In genomic region chr10:58446384-58447279, GRCm38 (mm10) we compare ENCODE assay signal across 7 mouse cellular contexts. TPM values are rescaled to one million over a fixed set of nuclear protein-coding genes. Genes with fewer than 3 reads are reported as not detected.
DNase-seq lines count a peak whose midpoint lies in the region; ATAC-seq lines count a peak whose summit lies in the region.

Gene Ranbp2, plus strand, starts transcription at chr10:58446920.

- peak; percentile 98 for ATAC-seq in intestine, embryonic 16.5 days
- peak; percentile 98 for ATAC-seq in midbrain, embryonic 11.5 days (ENCODE audit: low FRiP score)

- 0 out of 2 replicates have a peak, but pooled peaks cover 3% of the 10 kb centered on the region for H3K4me1 ChIP-seq in intestine, embryonic 16.5 days (ENCODE audit: control insufficient read depth, insufficient read depth, low read length)
- H3K4me1 ChIP-seq in midbrain, embryonic 11.5 days (ENCODE audit: control insufficient read depth, insufficient read depth, low read length): peaks cover 7% of the 10 kb centered on the region

- H3K9me3 ChIP-seq in intestine, embryonic 16.5 days (ENCODE audit: control insufficient read depth, low read length): no peaks in the 10 kb centered on the region
- no peaks in the 10 kb centered on the region for H3K9me3 ChIP-seq in midbrain, embryonic 11.5 days (ENCODE audit: control insufficient read depth, low read length)

- peak within 1 kb of the TSS; percentile 97 for H3K9ac ChIP-seq in intestine, embryonic 16.5 days (ENCODE audit: low read depth, low read length)
- H3K9ac ChIP-seq in midbrain, embryonic 11.5 days (ENCODE audit: low read length): peak within 1 kb of the TSS; percentile 93

- no peaks in the 10 kb centered on the region for H3K36me3 ChIP-seq in intestine, embryonic 16.5 days (ENCODE audit: control insufficient read depth, insufficient read depth, low read length)
- no peaks in the 10 kb centered on the region for H3K36me3 ChIP-seq in midbrain, embryonic 11.5 days (ENCODE audit: control insufficient read depth, insufficient read depth, low read length)

- peak within 1 kb of the TSS; percentile 66 for H3K4me2 ChIP-seq in intestine, embryonic 16.5 days (ENCODE audit: low read depth, low read length)
- H3K4me2 ChIP-seq in midbrain, embryonic 11.5 days: peak within 1 kb of the TSS; percentile 73

- H3K27ac ChIP-seq in intestine, embryonic 16.5 days (ENCODE audit: low read length): peak within 1 kb of the TSS; percentile 99
- peak within 1 kb of the TSS; percentile 79 for H3K27ac ChIP-seq in midbrain, embryonic 11.5 days (ENCODE audit: low read depth, low read length)

- WGBS in intestine, embryonic 16.5 days: under 1% methylated on average over 83 of the region's 91 CpGs
- under 1% methylated on average over 79 of the region's 91 CpGs for WGBS in midbrain, embryonic 11.5 days

- H3K27me3 ChIP-seq in intestine, embryonic 16.5 days (replicated peaks; ENCODE audit: control insufficient read depth, insufficient read depth, low read length): no peaks in the 10 kb centered on the region
- H3K27me3 ChIP-seq in midbrain, embryonic 11.5 days (ENCODE audit: control insufficient read depth, insufficient read depth, low read length): no peaks in the 10 kb centered on the region

- DNase-seq in adrenal gland, adult 8-10 months: peak; percentile 97
- DNase-seq in embryo, embryonic 9.5 days (ENCODE audit: extremely low spot score): peak; percentile 94
- DNase-seq in gastrocnemius, postnatal 4 days (ENCODE audit: low spot score in 2 of 2): peak; percentile 95 to 98
- peak; percentile 99 for DNase-seq in left cerebral cortex, postnatal 36 days (ENCODE audit: low spot score in 2 of 2)
- peak; percentile 100 for DNase-seq in midbrain, embryonic 11.5 days (ENCODE audit: low spot score, missing footprints)
- DNase-seq in skeletal muscle tissue, adult 2 months (ENCODE audit: low read depth, low spot score): peak; percentile 98

- intact Hi-C loops in left cerebral cortex, postnatal 36 days (cut with DNase I): loop anchor here (2.0 to 5.0 kb wide), 2 partner anchors 64 to 84 kb away; no protein-coding TSS in a partner anchor

- peak within 1 kb of the TSS; percentile 96 for H3K4me3 ChIP-seq in intestine, embryonic 16.5 days (ENCODE audit: low read length)
- H3K4me3 ChIP-seq in midbrain, embryonic 11.5 days (ENCODE audit: low read depth, low read length): peak within 1 kb of the TSS; percentile 98

RNA-seq across cellular contexts. Expression of gene Ranbp2, which starts in this region (rescaled TPM):
- total RNA-seq in adrenal gland, adult 8-10 months (2022): 10 to 100 TPM; 71.4 to 82.9 (median 80.8) TPM
- total RNA-seq in gastrocnemius, postnatal 4 days (2021): 10 to 100 TPM; 64.9 to 75.2 TPM
- 13.4 and 14.2 TPM in 2 replicates for polyA plus RNA-seq in intestine, embryonic 16.5 days (2015; fragmentation: Nextera tagmentation; extraction: Ambion mirVana)
- total RNA-seq in left cerebral cortex, postnatal 36 days (2021): 10 to 100 TPM; 75.6 to 96.8 TPM
- polyA plus RNA-seq in midbrain, embryonic 11.5 days (2014; fragmentation: Nextera tagmentation; extraction: Ambion mirVana): 29.1 and 33.8 TPM in 2 replicates

Comparison
In these comparisons a context has a peak if more than half of its experiments do, and no peak if none do; other contexts are left out.
1. Peak in every context shown above with its lines: DNase-seq, ATAC-seq, H3K4me3 ChIP-seq and H3K27ac ChIP-seq.